Mouse (Mus musculus) liver, postnatal 0 days (tissue): ENCODE measurements around the gene Crim1. TPM values are rescaled to one million over a fixed set of nuclear protein-coding genes. Genes with fewer than 3 reads are reported as not detected.

ENCODE experiments used
- ATAC-seq: fragments of 200-750 bp; cut with Nextera tagmentation; 2 replicates; pipeline ENCODE4 v1.8.0; 2017; ENCODE audit warnings: mild to moderate bottlenecking, moderate library complexity
- DNase-seq: peaks from one replicate; pipeline ENCODE4 v3.0.0-alpha.2; 2016
- H3K27ac ChIP-seq: fragments of 300-500 bp; sonication (generic); 2 replicates; pipeline ENCODE4 v1.5.1; 2014; ENCODE audit warnings: antibody characterized with exemption, moderate library complexity, mild to moderate bottlenecking, low read depth
- H3K27me3 ChIP-seq: fragments of 300-500 bp; sonication (generic); 2 replicates; pipeline ENCODE4 v1.6.1; 2014; ENCODE audit warnings: low read length, control low read depth, mixed read lengths; ENCODE audit not compliant: insufficient read depth
- H3K36me3 ChIP-seq: fragments of 300-500 bp; sonication (generic); replicated peaks from 2 replicates; pipeline ENCODE4 v1.6.1; 2014; ENCODE audit warnings: mild to moderate bottlenecking, control low read depth, low read length, moderate library complexity, mixed read lengths; ENCODE audit not compliant: insufficient read depth
- H3K4me1 ChIP-seq: fragments of 300-500 bp; sonication (generic); 2 replicates; pipeline ENCODE4 v1.6.1; 2014; ENCODE audit warnings: antibody characterized with exemption, mild to moderate bottlenecking, control low read depth; ENCODE audit not compliant: insufficient read depth
- H3K4me2 ChIP-seq: fragments of 300-500 bp; sonication (generic); 2 replicates; pipeline ENCODE4 v1.6.1; 2014; ENCODE audit warnings: low read depth, mild to moderate bottlenecking, low read length, moderate library complexity, mixed read lengths
- H3K4me3 ChIP-seq: fragments of 300-500 bp; sonication (generic); 2 replicates; pipeline ENCODE4 v1.5.1; 2014; ENCODE audit warnings: low read depth, low read length
- H3K9ac ChIP-seq: fragments of 300-500 bp; sonication (generic); replicated peaks from 2 replicates; pipeline ENCODE4 v1.6.1; 2014; ENCODE audit warnings: mild to moderate bottlenecking, moderate library complexity
- H3K9me3 ChIP-seq: fragments of 300-500 bp; sonication (generic); 2 replicates; pipeline ENCODE4 v1.6.1; 2016; ENCODE audit warnings: mild to moderate bottlenecking, control low read depth, low read length, mixed read lengths
- CTCF ChIP-seq: sonication (generic); IDR thresholded peaks from 2 replicates; pipeline ENCODE4 v1.5.1; 2016; ENCODE audit warnings: antibody characterized with exemption, low read depth
- EP300 ChIP-seq: IDR thresholded peaks from 2 replicates; pipeline ENCODE4 v1.6.1; 2016; ENCODE audit warnings: antibody characterized with exemption, low read depth, mild to moderate bottlenecking
- WGBS: fragments of 180-500 bp; shearing (Covaris S2); extraction: QIAGEN DNeasy Blood & Tissue Kit; methylation state at CpG from one replicate; pipeline ENCODE4 v1.1.7; 2014; ENCODE audit not compliant: insufficient replicate concordance; 5-methylcytosine and 5-hydroxymethylcytosine counted together
- polyA plus RNA-seq: library from polyadenylated mRNA; unstranded; fragments of >200 nt; fragmentation: Nextera tagmentation; extraction: Ambion mirVana; gene quantifications from 2 replicates; pipeline ENCODE4 v1.2.1, GENCODE M21; 2015

Gene Crim1
- polyA plus RNA-seq, 1 experiment from 2014 or later, result 0.86 TPM

DNA sequence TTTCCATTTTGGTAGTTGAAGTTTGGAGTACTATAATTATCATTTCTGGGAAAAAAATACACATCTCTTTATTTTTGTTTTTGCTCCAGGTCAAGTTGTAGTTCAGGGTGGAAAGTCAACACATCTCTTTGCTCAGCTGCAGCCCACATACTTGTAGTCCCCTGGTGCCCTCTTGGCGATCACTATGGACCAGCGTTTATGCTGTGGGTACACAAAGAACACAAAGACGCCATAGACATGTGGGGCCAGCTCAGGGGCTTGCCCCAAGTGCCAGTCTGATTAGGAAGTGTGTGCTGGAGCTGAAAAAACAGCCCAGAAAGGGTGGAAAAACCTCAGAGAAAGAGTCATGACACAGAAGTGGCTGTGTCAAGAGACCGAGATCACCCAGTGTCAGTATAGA lies 68.5 kb downstream of the Crim1 start:
- H3K4me2 ChIP-seq, result no peak overlapping the region
- H3K4me3 ChIP-seq, result no peak overlapping the region
- no peak for ATAC-seq
- no peak for DNase-seq
- no peak overlapping the region for H3K27ac ChIP-seq
- TF ChIP-seq EP300 (no peak), CTCF (no peak)
- no peaks in the 10 kb centered on the region for H3K27me3 ChIP-seq
- H3K4me1 ChIP-seq, result no peaks in the 10 kb centered on the region; the same call in 1 of the 2 replicates
- H3K9me3 ChIP-seq, result no peaks in the 10 kb centered on the region
- no peak overlapping the region for H3K9ac ChIP-seq
- H3K36me3 ChIP-seq, result no peaks in the 10 kb centered on the region
- WGBS, result 67% methylated on average over 4 of the region's 4 CpGs

GRCm38 (mm10) chr17:78269311-78269710 lies 69.3 kb downstream of the Crim1 start:
- H3K9me3 ChIP-seq, result no peaks in the 10 kb centered on the region
- no peak overlapping the region for H3K4me3 ChIP-seq
- H3K9ac ChIP-seq, result no peak overlapping the region
- H3K36me3 ChIP-seq, result no peaks in the 10 kb centered on the region
- WGBS, result 84% methylated on average over 8 of the region's 8 CpGs
- no peak overlapping the region for H3K27ac ChIP-seq
- TF ChIP-seq EP300 (no peak), CTCF (no peak)
- no peak overlapping the region for H3K4me2 ChIP-seq
- ATAC-seq (no peak), DNase-seq (no peak)
- H3K27me3 ChIP-seq, result no peaks in the 10 kb centered on the region
- H3K4me1 ChIP-seq, result peaks cover 2% of the 10 kb centered on the region; the same call in 1 of the 2 replicates

- Histone ChIP-seq H3K9me3 (no peaks in the 10 kb centered on the region), H3K4me2 (no peak overlapping the region), H3K4me3 (no peak overlapping the region), H3K27me3 (no peaks in the 10 kb centered on the region), H3K36me3 (no peaks in the 10 kb centered on the region), H3K9ac (no peak overlapping the region), H3K27ac (no peak overlapping the region), H3K4me1 (peaks cover 3% of the 10 kb centered on the region; the same call in 1 of the 2 replicates)
- no peak for TF ChIP-seq EP300
- TF ChIP-seq CTCF, result no peak
- DNase-seq (no peak), ATAC-seq (no peak)
- 80% methylated on average over 6 of the region's 6 CpGs for WGBS
Measured at GRCm38 (mm10) chr17:78270019-78270418, 70.0 kb downstream of the Crim1 start.

GRCm38 (mm10) chr17:78271731-78272130 lies 71.7 kb downstream of the Crim1 start:
- Histone ChIP-seq H3K27me3 (no peaks in the 10 kb centered on the region), H3K4me2 (no peak overlapping the region), H3K27ac (no peak overlapping the region), H3K9me3 (no peaks in the 10 kb centered on the region), H3K4me1 (peaks cover 3% of the 10 kb centered on the region; the same call in 1 of the 2 replicates), H3K36me3 (no peaks in the 10 kb centered on the region), H3K9ac (no peak overlapping the region), H3K4me3 (no peak overlapping the region)
- TF ChIP-seq EP300 (no peak), CTCF (no peak)
- no peak for ATAC-seq
- 78% methylated on average over 8 of the region's 8 CpGs for WGBS
- no peak for DNase-seq

GRCm38 (mm10) chr17:78272142-78272541 lies 72.1 kb downstream of the Crim1 start:
- Histone ChIP-seq H3K27me3 (no peaks in the 10 kb centered on the region), H3K4me1 (peaks cover 3% of the 10 kb centered on the region; the same call in 1 of the 2 replicates), H3K4me2 (no peak overlapping the region), H3K36me3 (no peaks in the 10 kb centered on the region), H3K9me3 (no peaks in the 10 kb centered on the region), H3K27ac (no peak overlapping the region), H3K9ac (no peak overlapping the region), H3K4me3 (no peak overlapping the region)
- 83% methylated on average over 8 of the region's 8 CpGs for WGBS
- ATAC-seq, result no peak
- no peak for TF ChIP-seq EP300
- TF ChIP-seq CTCF, result no peak
- no peak for DNase-seq

DNA sequence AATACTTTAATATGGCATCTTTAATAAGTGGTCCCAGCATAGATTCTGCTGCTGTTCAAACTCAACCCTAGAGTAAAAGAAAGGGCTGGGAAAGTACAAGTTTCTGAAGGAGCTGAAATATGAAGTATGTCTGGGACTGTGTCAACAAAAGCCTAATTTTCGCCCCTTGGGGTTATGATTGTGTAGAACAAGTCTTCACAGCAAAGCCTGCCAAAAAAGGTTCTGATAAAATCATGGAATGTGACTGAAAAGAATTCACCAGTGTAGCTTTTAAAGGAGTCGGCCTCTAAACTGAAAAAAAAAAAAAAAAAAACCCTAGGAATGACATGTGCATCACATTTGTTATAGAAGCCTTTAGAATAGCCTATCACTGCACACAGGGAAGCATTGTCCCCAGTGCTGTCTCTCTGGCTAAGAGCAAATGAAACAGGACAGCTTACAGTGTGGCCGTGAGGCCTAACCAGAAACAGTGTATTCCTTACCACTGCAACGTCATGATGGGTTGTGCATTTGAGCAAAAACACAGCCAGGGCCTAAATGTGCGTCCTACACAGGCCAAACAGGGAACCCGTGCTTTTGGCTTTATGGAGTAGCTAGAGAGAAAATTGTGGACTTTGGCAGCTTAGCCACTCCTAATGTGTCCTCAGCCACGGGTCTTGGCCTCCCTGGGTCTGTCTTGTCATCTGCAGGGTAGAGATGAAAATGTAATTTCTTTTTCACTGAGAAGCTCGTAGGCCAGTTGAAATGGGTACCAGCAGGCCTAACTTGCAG lies 72.8 kb downstream of the Crim1 start:
- DNase-seq (no peak), ATAC-seq (no peak)
- TF ChIP-seq CTCF (no peak), EP300 (no peak)
- H3K4me1 ChIP-seq, result peaks cover 3% of the 10 kb centered on the region; the same call in 1 of the 2 replicates
- H3K4me2 ChIP-seq, result no peak overlapping the region
- no peak overlapping the region for H3K27ac ChIP-seq
- no peaks in the 10 kb centered on the region for H3K27me3 ChIP-seq
- no peaks in the 10 kb centered on the region for H3K9me3 ChIP-seq
- H3K36me3 ChIP-seq, result no peaks in the 10 kb centered on the region
- WGBS, result 72% methylated on average over 8 of the region's 8 CpGs
- no peak overlapping the region for H3K4me3 ChIP-seq
- H3K9ac ChIP-seq, result no peak overlapping the region
